Mouse (Mus musculus) erythroblast, embryonic 14.5 days (primary cell): Measurements from ENCODE around the gene Ntn5.

Experiments
- GATA1 ChIP-seq: IDR thresholded peaks from 2 replicates; pipeline ENCODE4 v1.6.1; 2012; ENCODE audit warnings: low read length, inconsistent platforms, mixed read lengths
- TAL1 ChIP-seq: IDR thresholded peaks from 3 replicates; pipeline ENCODE4 v1.6.1; 2012; ENCODE audit warnings: low read length, inconsistent platforms, mixed read lengths

- TF ChIP-seq GATA1 (no peak), TAL1 (no peak)
Observed at GRCm38 (mm10) chr7:45717918-45718297, 34.1 kb downstream of the Ntn5 start, which contains the start of gene Sphk2.
